Mouse (Mus musculus) bone marrow, adult 2 months (tissue): ENCODE data around the gene Ccdc141. TPM values are rescaled to one million over a fixed set of nuclear protein-coding genes. Genes with fewer than 3 reads are reported as not detected.

Experiments used
- H3K27ac ChIP-seq: fragments of 200-500 bp; 2 replicates; pipeline ENCODE4 v1.5.1; 2012; ENCODE audit warnings: low read depth, mild to moderate bottlenecking, control low read depth, inconsistent platforms, low read length; ENCODE audit not compliant: control insufficient read depth, poor library complexity, insufficient read depth
- H3K4me1 ChIP-seq: fragments of 200-500 bp; 2 replicates; pipeline ENCODE4 v1.6.1; 2011; ENCODE audit warnings: low read length; ENCODE audit not compliant: control insufficient read depth, insufficient read depth
- H3K4me3 ChIP-seq: fragments of 200-500 bp; replicated peaks from 2 replicates; pipeline ENCODE3; 2011; ENCODE audit warnings: mild to moderate bottlenecking, low read depth, low read length, control low read depth; ENCODE audit not compliant: control insufficient read depth
- CTCF ChIP-seq: fragments of 200-500 bp; IDR thresholded peaks from 2 replicates; pipeline ENCODE4 v1.5.1; 2011; ENCODE audit warnings: low read length, control low read depth; ENCODE audit not compliant: control insufficient read depth, insufficient read depth
- POLR2A ChIP-seq: fragments of 200-500 bp; IDR thresholded peaks from 2 replicates; pipeline ENCODE4 v1.6.1; 2011; ENCODE audit warnings: low read depth, mild to moderate bottlenecking, control low read depth, low read length, borderline replicate concordance; ENCODE audit not compliant: control insufficient read depth
- WGBS: fragments of 180-500 bp; shearing (Covaris S2); methylation state at CpG from one replicate; pipeline ENCODE4 v1.1.7; 2018; 5-methylcytosine and 5-hydroxymethylcytosine counted together
- polyA plus RNA-seq: library from polyadenylated mRNA; stranded (reverse); fragments of >200 nt; gene quantifications from 2 replicates; pipeline ENCODE4 v1.2.4, GENCODE M21; 2011; ENCODE audit warnings: low replicate concordance; ENCODE audit not compliant: missing spikeins, insufficient read depth, insufficient read length

The Ccdc141 gene
- polyA plus RNA-seq, 1 experiment: 3.7 TPM

GRCm38 (mm10) chr2:77196819-77197218, 26.4 kb upstream of the Ccdc141 start:
- Histone ChIP-seq H3K27ac (no peak overlapping the region), H3K4me3 (no peak overlapping the region), H3K4me1 (peaks cover 2% of the 10 kb centered on the region; the same call in 1 of the 2 replicates)
- 83% methylated on average over 4 of the region's 4 CpGs for WGBS
- TF ChIP-seq CTCF (no peak), POLR2A (no peak)

GRCm38 (mm10) chr2:77195056-77195455, 24.6 kb upstream of the Ccdc141 start:
- WGBS: 82% methylated on average over 5 of the region's 5 CpGs
- TF ChIP-seq CTCF: no peak
- TF ChIP-seq POLR2A: no peak
- no peak overlapping the region for H3K27ac ChIP-seq
- no peaks in the 10 kb centered on the region for H3K4me1 ChIP-seq
- no peak overlapping the region for H3K4me3 ChIP-seq

- Histone ChIP-seq H3K27ac (no peak overlapping the region), H3K4me3 (no peak overlapping the region), H3K4me1 (no peaks in the 10 kb centered on the region)
- WGBS: 85% methylated on average over 3 of the region's 3 CpGs
- TF ChIP-seq POLR2A: no peak
- no peak for TF ChIP-seq CTCF
Measured at GRCm38 (mm10) chr2:77191811-77192210, 21.4 kb upstream of the Ccdc141 start.

GRCm38 (mm10) chr2:77190891-77191290, 20.5 kb upstream of the Ccdc141 start:
- TF ChIP-seq CTCF (no peak), POLR2A (no peak)
- Histone ChIP-seq H3K4me3 (no peak overlapping the region), H3K27ac (no peak overlapping the region), H3K4me1 (no peaks in the 10 kb centered on the region)
- WGBS: 82% methylated on average over 7 of the region's 7 CpGs

- TF ChIP-seq POLR2A: no peak
- H3K4me3 ChIP-seq: no peak overlapping the region
- 87% methylated on average over 3 of the region's 3 CpGs for WGBS
- no peaks in the 10 kb centered on the region for H3K4me1 ChIP-seq
- H3K27ac ChIP-seq: no peak overlapping the region
Measured at GRCm38 (mm10) chr2:77190301-77190700, 19.9 kb upstream of the Ccdc141 start.

GRCm38 (mm10) chr2:77189671-77190070, 19.2 kb upstream of the Ccdc141 start:
- WGBS: 83% methylated on average over 7 of the region's 7 CpGs
- no peak overlapping the region for H3K4me3 ChIP-seq
- H3K4me1 ChIP-seq: no peaks in the 10 kb centered on the region
- no peak overlapping the region for H3K27ac ChIP-seq
- TF ChIP-seq POLR2A (no peak), CTCF (no peak)

GRCm38 (mm10) chr2:77187501-77187900, 17.1 kb upstream of the Ccdc141 start:
- Histone ChIP-seq H3K4me3 (no peak overlapping the region), H3K4me1 (no peaks in the 10 kb centered on the region), H3K27ac (no peak overlapping the region)
- TF ChIP-seq CTCF (no peak), POLR2A (no peak)
- 87% methylated on average over 3 of the region's 3 CpGs for WGBS

- H3K27ac ChIP-seq: no peak overlapping the region
- 83% methylated on average over 8 of the region's 8 CpGs for WGBS
- H3K4me1 ChIP-seq: no peaks in the 10 kb centered on the region
- TF ChIP-seq CTCF: no peak
- TF ChIP-seq POLR2A: no peak
- H3K4me3 ChIP-seq: no peak overlapping the region
Measured at GRCm38 (mm10) chr2:77186912-77187311, 16.5 kb upstream of the Ccdc141 start.

GRCm38 (mm10) chr2:77184049-77184571, 13.7 kb upstream of the Ccdc141 start:
- WGBS: 72% methylated on average over 8 of the region's 8 CpGs
- no peak for TF ChIP-seq CTCF
- no peak for TF ChIP-seq POLR2A
- Histone ChIP-seq H3K4me3 (no peak overlapping the region), H3K27ac (no peak overlapping the region), H3K4me1 (no peaks in the 10 kb centered on the region)
